19 mouse cellular contexts compared by ENCODE assay signal in the genomic region with DNA sequence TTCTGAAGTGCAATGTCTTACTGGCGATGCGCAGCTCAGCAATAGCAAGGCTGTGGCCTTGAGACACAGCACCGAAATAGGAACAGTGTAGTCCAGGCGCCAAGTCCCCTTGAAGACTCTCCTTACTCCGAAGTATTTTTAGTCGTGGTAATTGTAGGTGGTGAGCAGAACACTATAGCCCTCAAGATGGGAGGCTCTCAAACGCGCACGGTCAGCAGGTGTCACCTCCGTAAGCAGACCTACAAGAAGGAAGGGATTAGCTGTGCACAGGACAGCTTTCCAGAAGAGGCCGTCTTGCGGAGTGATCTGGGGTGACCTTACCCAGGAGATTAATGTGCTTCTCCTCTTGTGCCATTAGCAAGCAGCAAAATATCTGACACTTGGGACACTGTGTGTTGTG. TPM values are rescaled to one million over a fixed set of nuclear protein-coding genes. Genes with fewer than 3 reads are reported as not detected.
"Had no signal": no experiment of that assay in that cellular context is flagged by ENCODE, and none has a peak within 500 bp of the region (broad histone marks: within the 10 kb centered on the region; RNA-seq: fewer than 3 reads in every experiment).

No protein-coding gene starts in this region.

- DNase-seq: kidney, postnatal 25 days; layer of hippocampus, adult 9-11 months; layer of hippocampus, postnatal 36 days; left cerebral cortex, postnatal 4 days; liver, postnatal 0 days; lung, embryonic 14.5 days; thymus, adult 2 months; thymus, postnatal 14 days; thymus, postnatal 4 days had no signal

- ATAC-seq: liver, postnatal 0 days; lung, postnatal 0 days; midbrain, embryonic 13.5 days had no signal

RNA-seq across cellular contexts. Expression of gene Myh2, which starts 55.9 kb away (rescaled TPM):
- total RNA-seq: megakaryocyte, adult 5-6 weeks had no signal
- polyA plus RNA-seq: kidney, embryonic 14.5 days; kidney, postnatal 0 days; large intestine, adult 2 months; liver, embryonic 11.5 days; liver, embryonic 14.5 days; liver, postnatal 0 days; lung, embryonic 14.5 days; lung, postnatal 0 days; macrophage; midbrain, embryonic 13.5 days; stomach, embryonic 14.5 days had no signal
